Mouse (Mus musculus) liver, postnatal 0 days (tissue): ENCODE data around the gene Mrpl43.

Source experiments
- CTCF ChIP-seq: sonication (generic); IDR thresholded peaks from 2 replicates; pipeline ENCODE4 v1.5.1; 2016; ENCODE audit warnings: antibody characterized with exemption, low read depth
- EP300 ChIP-seq: IDR thresholded peaks from 2 replicates; pipeline ENCODE4 v1.6.1; 2016; ENCODE audit warnings: antibody characterized with exemption, low read depth, mild to moderate bottlenecking

GRCm38 (mm10) chr19:44987004-44987403, 19.2 kb downstream of the Mrpl43 start:
- TF ChIP-seq EP300 (no peak), CTCF (no peak)
